Mouse (Mus musculus) brain, embryonic 14.5 days (tissue): ENCODE data around the gene Ank2.

ENCODE experiments used
- CTCF ChIP-seq: fragments of 200-500 bp; IDR thresholded peaks from 2 replicates; pipeline ENCODE4 v1.5.1; 2012; ENCODE audit warnings: inconsistent platforms, mild to moderate bottlenecking, moderate library complexity, borderline replicate concordance; ENCODE audit not compliant: insufficient read depth, insufficient read length; ENCODE audit errors: extremely low read depth
- POLR2A ChIP-seq: fragments of 200-500 bp; IDR thresholded peaks from 2 replicates; pipeline ENCODE4 v1.6.1; 2012; ENCODE audit warnings: mild to moderate bottlenecking, inconsistent platforms, borderline replicate concordance; ENCODE audit not compliant: poor library complexity, insufficient read depth, insufficient read length, severe bottlenecking; ENCODE audit errors: extremely low read depth

- no peak for TF ChIP-seq CTCF
- no peak for TF ChIP-seq POLR2A
Measured at GRCm38 (mm10) chr3:127334876-127335275, 164.3 kb downstream of the Ank2 start.
